Mouse (Mus musculus) CH12.LX (cell line): ENCODE measurements around the gene Ank3. TPM values are rescaled to one million over a fixed set of nuclear protein-coding genes. Genes with fewer than 3 reads are reported as not detected.

Experiments
- DNase-seq: peaks from one replicate; pipeline ENCODE4 v3.0.0-alpha.2; 2013; ENCODE audit errors: extremely low read depth
- H3K27ac ChIP-seq: 2 replicates; pipeline ENCODE4 v1.5.1; 2012; ENCODE audit warnings: low read depth, mild to moderate bottlenecking, control low read depth, moderate library complexity; ENCODE audit not compliant: insufficient read depth
- H3K27me3 ChIP-seq: replicated peaks from 2 replicates; pipeline ENCODE3; 2012; ENCODE audit warnings: inconsistent platforms
- H3K36me3 ChIP-seq, 2 experiments: replicated peaks in 1 of 2; 2 replicates each; pipeline versions ENCODE3 to v1.6.1; 2012; ENCODE audit warnings: inconsistent platforms in 1 of 2, low read length in 1 of 2, mild to moderate bottlenecking in 1 of 2, mixed read lengths in 1 of 2, moderate library complexity in 1 of 2; ENCODE audit not compliant: control insufficient read depth in 1 of 2, insufficient read depth in 1 of 2
- H3K4me1 ChIP-seq, 2 experiments: 2 replicates each; pipeline ENCODE4 v1.6.1; 2012; ENCODE audit warnings: inconsistent platforms in 1 of 2, moderate library complexity in 1 of 2; ENCODE audit not compliant: insufficient read depth in 2 of 2, control insufficient read depth in 1 of 2
- H3K4me2 ChIP-seq: 2 replicates; pipeline ENCODE4 v1.6.1; 2012; ENCODE audit warnings: low read depth, mild to moderate bottlenecking, control low read depth; ENCODE audit not compliant: poor library complexity, insufficient read depth, severe bottlenecking
- H3K4me3 ChIP-seq, 3 experiments: fragments of 150-350 bp in 1 of 3; sonication (generic) in 1 of 3; replicated peaks in 1 of 3; 2 replicates each; pipeline versions ENCODE3 to v1.5.1; 2011 to 2012; ENCODE audit warnings: low read depth in 2 of 3, low read length in 2 of 3, mild to moderate bottlenecking in 2 of 3, moderate library complexity in 2 of 3, control low read depth in 1 of 3, improper control_type of control experiment in 1 of 3, inconsistent platforms in 1 of 3, mixed read lengths in 1 of 3; ENCODE audit not compliant: poor library complexity in 1 of 3
- H3K79me2 ChIP-seq: replicated peaks from 2 replicates; pipeline ENCODE4 v1.6.1; 2012; ENCODE audit warnings: mild to moderate bottlenecking, moderate library complexity; ENCODE audit not compliant: control insufficient read depth, poor library complexity, insufficient read depth, severe bottlenecking; ENCODE audit errors: extremely low read depth
- H3K9ac ChIP-seq: 2 replicates; pipeline ENCODE4 v1.6.1; 2012; ENCODE audit warnings: low read depth, mild to moderate bottlenecking, control low read depth, moderate library complexity; ENCODE audit not compliant: insufficient read depth
- H3K9me3 ChIP-seq: replicated peaks from 2 replicates; pipeline ENCODE3; 2012; ENCODE audit warnings: low read length, inconsistent platforms, mixed read lengths
- CTCF ChIP-seq, 2 experiments: IDR thresholded peaks in 1 of 2; conservative IDR thresholded peaks in 1 of 2; 2 replicates each; pipeline ENCODE4 v1.5.1; 2011 to 2012; ENCODE audit warnings: low read depth in 2 of 2, low read length in 2 of 2, improper control_type of control experiment in 1 of 2, inconsistent platforms in 1 of 2, mild to moderate bottlenecking in 1 of 2, moderate library complexity in 1 of 2
- HCFC1 ChIP-seq: IDR thresholded peaks from 2 replicates; pipeline ENCODE4 v1.6.1; 2012; ENCODE audit warnings: low read depth, mild to moderate bottlenecking, inconsistent platforms, low read length, improper control_type of control experiment
- JUND ChIP-seq: conservative IDR thresholded peaks from 2 replicates; pipeline ENCODE4 v1.6.1; 2011; ENCODE audit warnings: low read depth, low read length, improper control_type of control experiment
- MYC ChIP-seq: IDR thresholded peaks from 2 replicates; pipeline ENCODE4 v1.6.1; 2011; ENCODE audit warnings: low read depth, mild to moderate bottlenecking, improper control_type of control experiment, low read length
- NELFE ChIP-seq: IDR thresholded peaks from 2 replicates; pipeline ENCODE4 v1.6.1; 2011; ENCODE audit warnings: low read depth, low read length, improper control_type of control experiment
- SMC3 ChIP-seq: IDR thresholded peaks from 2 replicates; pipeline ENCODE4 v1.6.1; 2011; ENCODE audit warnings: low read depth, low read length, improper control_type of control experiment
- TCF12 ChIP-seq: IDR thresholded peaks from 2 replicates; pipeline ENCODE4 v1.6.1; 2014; ENCODE audit warnings: low read depth, mild to moderate bottlenecking, inconsistent platforms, low read length, improper control_type of control experiment
- ZC3H11A ChIP-seq: IDR thresholded peaks from 2 replicates; pipeline ENCODE4 v1.6.1; 2012; ENCODE audit warnings: low read depth, mild to moderate bottlenecking, inconsistent platforms, low read length, improper control_type of control experiment
- ZNF384 ChIP-seq: IDR thresholded peaks from 2 replicates; pipeline ENCODE4 v1.6.1; 2012; ENCODE audit warnings: low read depth, low read length, improper control_type of control experiment, inconsistent platforms
- dilution Hi-C: fragments of 300-500 bp; cut with MboI; formaldehyde crosslinking; loops from 2 replicates; pipeline ENCODE4 v1.14.3; 2020; ENCODE audit warnings: low sequenced_read_pairs; ENCODE audit not compliant: extremely low pct_unique_long_range_greater_than_20kb, extremely low pct_ligation_motif_present
- in situ Hi-C: fragments of 300-500 bp; cut with MboI; formaldehyde crosslinking; loops from 3 replicates; pipeline ENCODE4 v1.14.3; 2019; ENCODE audit warnings: low sequenced_read_pairs, low pct_ligation_motif_present, low pct_unique_long_range_greater_than_20kb, mixed read lengths
- polyA plus RNA-seq: library from polyadenylated mRNA; unstranded; fragments of >175 nt; gene quantifications from 2 replicates; pipeline ENCODE4 v1.2.1, GENCODE M21; 2012; ENCODE audit warnings: low read depth; ENCODE audit not compliant: insufficient read length
- total RNA-seq, 2 experiments: library from RNA; depleted of rRNA; stranded (reverse); fragments of 300-350 nt in 1 of 2; fragments of >200 nt in 1 of 2; gene quantifications; 2 replicates each; pipeline ENCODE4 v1.2.3; 2012 to 2014

Gene Ank3
- total and polyA plus RNA-seq, 3 experiments: 4.7 to 8.3 (median 6.2) TPM

DNA sequence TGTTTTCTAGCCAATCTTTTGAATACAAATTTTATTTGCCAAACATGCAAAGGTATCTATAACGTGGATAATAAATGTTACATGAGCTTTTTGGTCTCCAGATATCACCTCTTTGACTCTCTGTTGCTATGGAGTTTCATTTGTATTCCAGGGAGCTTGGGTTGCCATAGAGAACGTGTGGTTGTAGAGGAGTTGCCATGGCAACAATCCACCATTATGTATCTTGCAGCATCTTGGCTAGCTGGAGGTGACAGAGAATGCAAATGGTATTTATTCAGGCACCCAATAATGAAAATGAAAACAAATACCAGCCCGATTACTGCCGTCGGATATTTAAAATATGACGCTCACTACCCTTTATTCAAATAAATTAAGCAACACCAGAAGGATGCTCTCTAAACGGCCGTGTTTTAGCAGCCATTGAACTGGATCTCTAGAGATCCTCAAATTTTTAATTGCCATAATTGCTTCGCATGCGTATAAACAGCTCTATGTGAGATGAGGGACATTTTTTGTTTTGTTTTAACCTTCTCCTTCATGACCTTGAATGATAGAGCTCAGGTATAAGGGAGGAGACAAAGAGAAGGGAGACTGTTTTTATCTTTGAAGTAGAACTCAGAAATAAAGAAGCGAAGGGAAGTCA lies 67.1 kb downstream of the Ank3 start:
- Histone ChIP-seq H3K4me3 (no peak overlapping the region), H3K79me2 (no peaks in the 10 kb centered on the region)
- TF ChIP-seq NELFE: no peak
- no peak for TF ChIP-seq CTCF (conservative IDR thresholded peaks at IDR 0.05 in 1 of 2, IDR thresholded peaks at IDR 0.05 in 1 of 2; ENCODE audit: low read depth in 2 of 2, low read length in 2 of 2)
- TF ChIP-seq, all 38 proteins: peak for 0
- in situ Hi-C loops (loop anchor here (25.0 kb wide), 2 partner anchors 372 to 822 kb away; no protein-coding TSS in a partner anchor), dilution Hi-C loops (no loop called here)
- Histone ChIP-seq H3K27me3 (no peaks in the 10 kb centered on the region), H3K9ac (no peak overlapping the region), H3K36me3 (no peaks in the 10 kb centered on the region), H3K9me3 (no peaks in the 10 kb centered on the region), H3K4me1 (peaks cover 0 to 36% of the 10 kb centered on the region in 2 experiments; a peak in 2 of 4 replicates), H3K27ac (no peak overlapping the region), H3K4me2 (no peak overlapping the region)
- peak; percentile 30 for DNase-seq

DNA sequence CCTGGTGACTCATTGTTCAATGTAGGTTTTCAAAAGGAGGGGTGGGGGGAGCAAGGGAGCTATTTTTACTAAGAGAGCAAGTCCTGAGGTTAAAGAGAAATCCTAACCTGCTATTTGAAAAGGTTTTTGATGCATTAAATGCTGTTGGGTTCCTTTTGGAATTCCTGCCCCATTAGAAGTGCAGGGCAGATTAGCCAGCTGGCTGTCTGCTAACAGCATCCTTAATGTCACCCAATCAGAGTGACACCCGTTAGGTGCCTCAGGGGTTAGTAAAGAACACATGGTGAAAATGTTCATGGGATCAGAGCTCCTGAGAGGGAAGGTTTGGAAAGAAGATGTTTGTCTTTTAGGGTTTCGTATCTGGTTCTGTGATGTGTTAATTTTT lies 67.6 kb downstream of the Ank3 start:
- no peak overlapping the region for H3K9ac ChIP-seq
- no peak for TF ChIP-seq JUND
- no peak for TF ChIP-seq HCFC1
- no peak for TF ChIP-seq TCF12
- TF ChIP-seq CTCF (conservative IDR thresholded peaks at IDR 0.05 in 1 of 2, IDR thresholded peaks at IDR 0.05 in 1 of 2; ENCODE audit: low read depth in 2 of 2, low read length in 2 of 2): no peak
- TF ChIP-seq SMC3: no peak
- TF ChIP-seq, all 38 proteins: peak for 0
- no peaks in the 10 kb centered on the region for H3K27me3 ChIP-seq
- H3K27ac ChIP-seq: no peak overlapping the region
- no peak overlapping the region for H3K4me2 ChIP-seq
- no peak overlapping the region for H3K4me3 ChIP-seq
- H3K4me1 ChIP-seq: peaks cover 0 to 36% of the 10 kb centered on the region in 2 experiments; a peak in 2 of 4 replicates
- H3K79me2 ChIP-seq: no peaks in the 10 kb centered on the region
- dilution Hi-C loops (no loop called here), in situ Hi-C loops (loop anchor here (25.0 kb wide), 2 partner anchors 371 to 821 kb away; no protein-coding TSS in a partner anchor)
- no peaks in the 10 kb centered on the region for H3K9me3 ChIP-seq
- no peaks in the 10 kb centered on the region for H3K36me3 ChIP-seq
- DNase-seq: no peak

DNA sequence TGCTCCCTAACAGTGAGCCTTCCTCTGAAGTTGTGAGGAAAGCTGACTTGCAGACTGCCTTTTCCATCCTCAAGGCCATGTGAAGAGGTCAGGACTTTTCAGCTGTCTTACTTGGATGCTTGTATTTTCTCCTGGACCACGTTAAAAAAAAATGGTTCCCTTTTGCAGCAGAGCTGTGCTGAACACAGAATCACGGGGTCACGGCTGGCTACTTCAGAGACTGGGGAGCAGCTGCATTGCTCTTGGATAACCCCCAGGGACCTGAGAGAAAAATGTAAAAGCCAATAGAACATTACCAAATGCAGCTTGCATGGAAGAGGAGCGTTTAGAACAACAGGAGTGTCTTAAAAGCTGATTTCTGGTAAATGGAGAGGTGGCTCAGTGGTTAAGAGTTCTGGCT lies 68.0 kb downstream of the Ank3 start:
- Histone ChIP-seq H3K79me2 (no peaks in the 10 kb centered on the region), H3K9ac (no peak overlapping the region), H3K4me2 (no peak overlapping the region), H3K27me3 (no peaks in the 10 kb centered on the region), H3K9me3 (no peaks in the 10 kb centered on the region), H3K4me1 (peaks cover 0 to 36% of the 10 kb centered on the region in 2 experiments; a peak in 2 of 4 replicates), H3K4me3 (no peak overlapping the region), H3K36me3 (no peaks in the 10 kb centered on the region), H3K27ac (no peak overlapping the region)
- in situ Hi-C loops: loop anchor here (25.0 kb wide), 2 partner anchors 371 to 821 kb away; no protein-coding TSS in a partner anchor
- dilution Hi-C loops: no loop called here
- TF ChIP-seq ZC3H11A (no peak), ZNF384 (0 out of 2 replicates have a peak, but pooled peaks have one; percentile 21), MYC (no peak)
- peak; percentile 59 for DNase-seq
